Mouse (Mus musculus): ENCODE measurements around the gene Itgb3bp. TPM values are rescaled to one million over a fixed set of nuclear protein-coding genes. Genes with fewer than 3 reads are reported as not detected.

The Itgb3bp gene
- total RNA-seq, 1 experiment = 6.5 TPM

- no peaks in the 10 kb centered on the region for H3K9me3 ChIP-seq (ENCODE audit: control insufficient read depth, insufficient read depth, low read depth, low read length)
- H3K9ac ChIP-seq (ENCODE audit: insufficient read depth, low read depth, low read length, poor library complexity, severe bottlenecking) = no peak overlapping the region
- H3K27ac ChIP-seq (ENCODE audit: insufficient read depth, low read depth, low read length, poor library complexity, severe bottlenecking) = no peak overlapping the region
- no peak for TF ChIP-seq MAFK (IDR thresholded peaks at IDR 0.05; ENCODE audit: insufficient read depth, low read depth, low read length)
- TF ChIP-seq HCFC1 (IDR thresholded peaks at IDR 0.05; ENCODE audit: borderline replicate concordance, insufficient read depth, low read length) = no peak
- no peak overlapping the region for H3K4me3 ChIP-seq (ENCODE audit: insufficient read depth in 1 of 2, low read depth in 1 of 2, low read length in 2 of 2, poor library complexity in 1 of 2, severe bottlenecking in 1 of 2)
- DNase-seq (ENCODE audit: low read depth, low spot score) = no peak
- no peaks in the 10 kb centered on the region; a peak in 1 of 4 replicates for H3K4me1 ChIP-seq (ENCODE audit: control insufficient read depth in 2 of 2, insufficient read depth in 2 of 2, low read length in 2 of 2, poor library complexity in 1 of 2)
- no peaks in the 10 kb centered on the region for H3K36me3 ChIP-seq (ENCODE audit: control insufficient read depth, insufficient read depth, low read length, poor library complexity, severe bottlenecking)
- in situ Hi-C loops (cut with MboI; ENCODE audit: low sequenced_read_pairs in 2 of 2, unreplicated experiment in 2 of 2) = no loop called here
These were observed 6.7 kb upstream of the Itgb3bp start for GRCm38 (mm10) chr4:99936278-99936677.

GRCm38 (mm10) chr4:99934859-99935258 is 5.2 kb upstream of the Itgb3bp start:
- in situ Hi-C loops (cut with MboI; ENCODE audit: low sequenced_read_pairs in 2 of 2, unreplicated experiment in 2 of 2) = no loop called here
- DNase-seq (ENCODE audit: low read depth, low spot score) = no peak

GRCm38 (mm10) chr4:99931807-99932206 is 2.2 kb upstream of the Itgb3bp start:
- DNase-seq (ENCODE audit: low read depth, low spot score) = no peak
- TF ChIP-seq ZC3H11A (IDR thresholded peaks at IDR 0.05; ENCODE audit: borderline replicate concordance, low read depth, low read length) = no peak
- no peak for TF ChIP-seq HCFC1 (IDR thresholded peaks at IDR 0.05; ENCODE audit: borderline replicate concordance, insufficient read depth, low read length)
- TF ChIP-seq ZNF384 (IDR thresholded peaks at IDR 0.05; ENCODE audit: low read depth, low read length) = no peak
- no peak for TF ChIP-seq CHD2 (IDR thresholded peaks at IDR 0.05; ENCODE audit: low read depth, low read length)
- no peak for TF ChIP-seq MAFK (IDR thresholded peaks at IDR 0.05; ENCODE audit: insufficient read depth, low read depth, low read length)
- no peaks in the 10 kb centered on the region for H3K36me3 ChIP-seq (ENCODE audit: control insufficient read depth, insufficient read depth, low read length, poor library complexity, severe bottlenecking)
- no peak overlapping the region for H3K9ac ChIP-seq (ENCODE audit: insufficient read depth, low read depth, low read length, poor library complexity, severe bottlenecking)
- in situ Hi-C loops (cut with MboI; ENCODE audit: low sequenced_read_pairs in 2 of 2, unreplicated experiment in 2 of 2) = no loop called here
- no peak overlapping the region for H3K27ac ChIP-seq (ENCODE audit: insufficient read depth, low read depth, low read length, poor library complexity, severe bottlenecking)
- H3K4me1 ChIP-seq (ENCODE audit: control insufficient read depth in 2 of 2, insufficient read depth in 2 of 2, low read length in 2 of 2, poor library complexity in 1 of 2) = no peaks in the 10 kb centered on the region; a peak in 1 of 4 replicates
- H3K4me3 ChIP-seq (ENCODE audit: insufficient read depth in 1 of 2, low read depth in 1 of 2, low read length in 2 of 2, poor library complexity in 1 of 2, severe bottlenecking in 1 of 2) = no peak overlapping the region
- H3K9me3 ChIP-seq (ENCODE audit: control insufficient read depth, insufficient read depth, low read depth, low read length) = no peaks in the 10 kb centered on the region

More at GRCm38 (mm10) chr4:99934859-99935258, 5.2 kb upstream of the Itgb3bp start:
- no peak overlapping the region for H3K27ac ChIP-seq (ENCODE audit: insufficient read depth, low read depth, low read length, poor library complexity, severe bottlenecking)
- H3K4me1 ChIP-seq (ENCODE audit: control insufficient read depth in 2 of 2, insufficient read depth in 2 of 2, low read length in 2 of 2, poor library complexity in 1 of 2) = no peaks in the 10 kb centered on the region; a peak in 1 of 4 replicates
- no peak overlapping the region for H3K4me3 ChIP-seq (ENCODE audit: insufficient read depth in 1 of 2, low read depth in 1 of 2, low read length in 2 of 2, poor library complexity in 1 of 2, severe bottlenecking in 1 of 2)
- H3K9me3 ChIP-seq (ENCODE audit: control insufficient read depth, insufficient read depth, low read depth, low read length) = no peaks in the 10 kb centered on the region
- no peak overlapping the region for H3K9ac ChIP-seq (ENCODE audit: insufficient read depth, low read depth, low read length, poor library complexity, severe bottlenecking)
- TF ChIP-seq CHD2 (IDR thresholded peaks at IDR 0.05; ENCODE audit: low read depth, low read length) = no peak
- TF ChIP-seq ZNF384 (IDR thresholded peaks at IDR 0.05; ENCODE audit: low read depth, low read length) = no peak
- no peak for TF ChIP-seq ZC3H11A (IDR thresholded peaks at IDR 0.05; ENCODE audit: borderline replicate concordance, low read depth, low read length)
- no peak for TF ChIP-seq HCFC1 (IDR thresholded peaks at IDR 0.05; ENCODE audit: borderline replicate concordance, insufficient read depth, low read length)
- no peak for TF ChIP-seq MAFK (IDR thresholded peaks at IDR 0.05; ENCODE audit: insufficient read depth, low read depth, low read length)
- no peaks in the 10 kb centered on the region for H3K36me3 ChIP-seq (ENCODE audit: control insufficient read depth, insufficient read depth, low read length, poor library complexity, severe bottlenecking)

- H3K9me3 ChIP-seq (ENCODE audit: control insufficient read depth, insufficient read depth, low read depth, low read length) = no peaks in the 10 kb centered on the region
- in situ Hi-C loops (cut with MboI; ENCODE audit: low sequenced_read_pairs in 2 of 2, unreplicated experiment in 2 of 2) = no loop called here
- H3K4me3 ChIP-seq (ENCODE audit: insufficient read depth in 1 of 2, low read depth in 1 of 2, low read length in 2 of 2, poor library complexity in 1 of 2, severe bottlenecking in 1 of 2) = no peak overlapping the region
- no peak overlapping the region for H3K27ac ChIP-seq (ENCODE audit: insufficient read depth, low read depth, low read length, poor library complexity, severe bottlenecking)
- no peaks in the 10 kb centered on the region; a peak in 1 of 4 replicates for H3K4me1 ChIP-seq (ENCODE audit: control insufficient read depth in 2 of 2, insufficient read depth in 2 of 2, low read length in 2 of 2, poor library complexity in 1 of 2)
- no peak for TF ChIP-seq HCFC1 (IDR thresholded peaks at IDR 0.05; ENCODE audit: borderline replicate concordance, insufficient read depth, low read length)
- no peak for TF ChIP-seq CHD2 (IDR thresholded peaks at IDR 0.05; ENCODE audit: low read depth, low read length)
- TF ChIP-seq ZC3H11A (IDR thresholded peaks at IDR 0.05; ENCODE audit: borderline replicate concordance, low read depth, low read length) = no peak
- no peak for TF ChIP-seq MAFK (IDR thresholded peaks at IDR 0.05; ENCODE audit: insufficient read depth, low read depth, low read length)
- TF ChIP-seq ZNF384 (IDR thresholded peaks at IDR 0.05; ENCODE audit: low read depth, low read length) = no peak
- no peaks in the 10 kb centered on the region for H3K36me3 ChIP-seq (ENCODE audit: control insufficient read depth, insufficient read depth, low read length, poor library complexity, severe bottlenecking)
- no peak overlapping the region for H3K9ac ChIP-seq (ENCODE audit: insufficient read depth, low read depth, low read length, poor library complexity, severe bottlenecking)
- no peak for DNase-seq (ENCODE audit: low read depth, low spot score)
These were observed 1.6 kb upstream of the Itgb3bp start for GRCm38 (mm10) chr4:99931240-99931580.
